Mouse (Mus musculus) midbrain, embryonic 16.5 days (tissue): Measurements from ENCODE around the gene Isg20. TPM values are rescaled to one million over a fixed set of nuclear protein-coding genes. Genes with fewer than 3 reads are reported as not detected.

Experiments used
- ATAC-seq: fragments of 200-750 bp; cut with Nextera tagmentation; 2 replicates; pipeline ENCODE4 v1.8.0; 2017; ENCODE audit warnings: moderate TSS enrichment
- H3K27ac ChIP-seq: fragments of 300-500 bp; sonication (generic); 2 replicates; pipeline ENCODE4 v1.5.1; 2014; ENCODE audit warnings: mild to moderate bottlenecking, low read length, mixed read lengths
- H3K27me3 ChIP-seq: fragments of 300-500 bp; sonication (generic); 2 replicates; pipeline ENCODE4 v1.6.1; 2014; ENCODE audit warnings: low read depth, low read length, mixed read lengths; ENCODE audit not compliant: control insufficient read depth, insufficient read depth
- H3K36me3 ChIP-seq: fragments of 300-500 bp; sonication (generic); 2 replicates; pipeline ENCODE4 v1.6.1; 2014; ENCODE audit warnings: mild to moderate bottlenecking, low read length, moderate library complexity, mixed read lengths; ENCODE audit not compliant: control insufficient read depth, insufficient read depth
- H3K4me1 ChIP-seq: fragments of 300-500 bp; sonication (generic); 2 replicates; pipeline ENCODE4 v1.6.1; 2014; ENCODE audit warnings: mild to moderate bottlenecking, low read length, mixed read lengths; ENCODE audit not compliant: control insufficient read depth, insufficient read depth
- H3K4me2 ChIP-seq: fragments of 300-500 bp; sonication (generic); 2 replicates; pipeline ENCODE4 v1.6.1; 2014; ENCODE audit warnings: mild to moderate bottlenecking, low read length, mixed read lengths
- H3K4me3 ChIP-seq: fragments of 300-500 bp; sonication (generic); 2 replicates; pipeline ENCODE4 v1.5.1; 2014; ENCODE audit warnings: low read depth, mild to moderate bottlenecking, low read length, moderate library complexity, mixed read lengths
- H3K9ac ChIP-seq: fragments of 300-500 bp; sonication (generic); 2 replicates; pipeline ENCODE4 v1.6.1; 2014; ENCODE audit warnings: low read depth, low read length, mixed read lengths
- H3K9me3 ChIP-seq: fragments of 300-500 bp; sonication (generic); replicated peaks from 2 replicates; pipeline ENCODE4 v1.6.1; 2014; ENCODE audit warnings: mild to moderate bottlenecking, low read length, mixed read lengths; ENCODE audit not compliant: control insufficient read depth, poor library complexity, severe bottlenecking
- WGBS: fragments of 180-500 bp; shearing (Covaris S2); extraction: QIAGEN DNeasy Blood & Tissue Kit; methylation state at CpG from one replicate; pipeline ENCODE4 v1.1.7; 2014; 5-methylcytosine and 5-hydroxymethylcytosine counted together
- polyA plus RNA-seq: library from polyadenylated mRNA; unstranded; fragments of >200 nt; fragmentation: Nextera tagmentation; extraction: Ambion mirVana; gene quantifications from 2 replicates; pipeline ENCODE4 v1.2.1, GENCODE M21; 2015

Gene Isg20
- polyA plus RNA-seq, 1 experiment from 2014 or later: 2.7 TPM

DNA sequence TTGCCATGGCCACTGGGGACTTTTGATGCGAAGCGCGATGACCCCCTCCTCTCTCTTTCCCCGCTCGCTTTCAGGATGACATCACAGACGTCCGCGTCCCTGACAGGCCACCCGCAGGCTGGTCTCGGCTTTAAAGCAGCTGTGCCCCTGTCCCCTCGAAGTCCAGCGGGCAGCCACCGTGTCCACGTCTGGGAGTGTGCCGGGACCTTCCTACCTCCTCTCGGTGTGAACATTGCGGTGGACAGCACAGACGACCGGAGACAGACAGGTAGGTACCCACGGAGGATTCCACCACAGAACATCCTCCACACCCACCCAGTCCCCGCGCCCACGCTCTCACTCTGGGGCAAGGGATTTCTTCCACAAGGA, 30.8 kb upstream of the Isg20 start:
- Histone ChIP-seq H3K4me3 (peak overlapping the region; percentile 75), H3K4me1 (peaks cover 38% of the 10 kb centered on the region), H3K4me2 (peak overlapping the region; percentile 61), H3K9ac (peak overlapping the region; percentile 72), H3K27ac (peak overlapping the region; percentile 95), H3K36me3 (no peaks in the 10 kb centered on the region), H3K9me3 (no peaks in the 10 kb centered on the region), H3K27me3 (no peaks in the 10 kb centered on the region)
- ATAC-seq: peak; percentile 77
- WGBS: under 1% methylated on average over 18 of the region's 23 CpGs

DNA sequence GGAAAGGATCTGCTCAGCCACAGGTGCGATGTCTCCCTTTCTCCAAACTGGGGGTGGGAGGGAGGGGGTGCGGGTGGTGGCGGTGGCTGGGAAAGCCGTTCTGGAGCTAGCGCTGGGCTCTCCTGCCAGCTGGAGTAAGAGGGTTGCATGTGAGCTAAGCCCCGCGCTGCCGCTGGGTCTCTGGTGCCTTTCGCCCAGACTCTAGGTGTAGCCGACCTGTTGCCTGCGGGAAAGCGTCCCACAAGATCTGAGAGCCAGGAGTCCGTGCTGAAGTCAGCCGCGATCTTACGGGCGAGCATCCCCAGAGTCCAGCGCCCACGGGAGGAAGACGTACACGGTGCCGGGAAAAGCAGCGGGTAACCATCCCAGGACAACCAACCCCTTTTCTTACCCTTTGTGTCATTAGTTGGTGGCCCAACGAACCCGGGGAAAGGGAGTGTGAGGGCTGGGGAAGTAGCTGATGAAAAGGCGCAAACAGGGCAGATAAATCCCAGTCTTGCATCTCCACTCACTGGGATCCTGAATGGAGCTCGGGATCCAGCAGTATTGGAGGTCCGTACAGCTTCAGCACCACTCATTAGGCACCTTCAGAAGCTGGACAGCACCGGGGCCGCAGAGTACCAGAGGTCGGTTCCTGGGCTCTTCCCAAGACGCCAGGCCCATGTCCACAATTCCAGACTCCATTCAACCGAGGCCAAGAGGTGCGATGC, 30.1 kb upstream of the Isg20 start:
- Histone ChIP-seq H3K4me3 (peak overlapping the region; percentile 75), H3K9ac (peak overlapping the region; percentile 72), H3K27me3 (no peaks in the 10 kb centered on the region), H3K4me2 (peak overlapping the region; percentile 61), H3K4me1 (peaks cover 45% of the 10 kb centered on the region), H3K36me3 (no peaks in the 10 kb centered on the region), H3K27ac (peak overlapping the region; percentile 95), H3K9me3 (no peaks in the 10 kb centered on the region)
- peak; percentile 3; the same call in 1 of the 2 replicates for ATAC-seq
- WGBS: under 1% methylated on average over 34 of the region's 34 CpGs

DNA sequence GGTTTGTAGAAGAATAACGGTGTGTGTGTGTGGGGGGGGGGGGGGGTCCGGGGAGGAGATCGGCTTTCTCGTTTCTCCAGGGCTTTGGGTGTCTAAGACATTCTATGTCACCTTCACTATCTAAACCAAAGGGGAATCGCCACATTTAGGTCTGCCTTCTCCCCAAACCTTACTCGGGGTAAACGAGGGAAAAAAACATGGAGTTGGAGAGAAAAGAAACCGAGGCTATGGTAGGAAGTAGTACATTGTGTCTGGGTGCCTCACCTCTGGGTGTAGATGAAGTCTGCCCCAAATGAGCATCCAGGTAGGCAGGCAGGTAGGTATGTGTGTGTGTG, 29.5 kb upstream of the Isg20 start:
- Histone ChIP-seq H3K9me3 (no peaks in the 10 kb centered on the region), H3K4me3 (peak overlapping the region; percentile 75), H3K4me1 (peaks cover 45% of the 10 kb centered on the region), H3K4me2 (peak overlapping the region; percentile 61), H3K36me3 (no peaks in the 10 kb centered on the region), H3K27me3 (no peaks in the 10 kb centered on the region), H3K27ac (peak overlapping the region; percentile 95), H3K9ac (peak overlapping the region; percentile 72)
- ATAC-seq: no peak
- 1% methylated on average over 8 of the region's 8 CpGs for WGBS

DNA sequence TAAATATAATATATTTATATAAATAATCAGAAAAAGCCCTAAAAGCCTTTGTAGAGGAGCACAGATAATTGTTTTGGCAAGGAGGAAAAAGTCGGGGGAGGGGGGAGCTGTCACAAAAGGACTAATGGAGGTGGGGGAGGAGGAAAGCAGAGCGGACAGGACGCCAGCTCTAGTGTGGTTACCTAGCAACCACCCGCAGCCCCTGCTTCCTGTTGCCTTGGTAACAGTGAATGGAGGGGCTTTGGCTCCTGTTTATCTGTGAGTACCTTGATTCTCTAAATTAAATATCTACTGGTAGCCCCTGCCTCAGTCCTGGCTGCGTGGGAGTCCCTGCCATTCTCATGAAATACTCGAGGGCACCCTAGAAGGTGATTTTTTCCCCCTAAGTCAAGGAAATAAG, 29.1 kb upstream of the Isg20 start:
- H3K27me3 ChIP-seq: no peaks in the 10 kb centered on the region
- 4% methylated on average over 6 of the region's 6 CpGs for WGBS
- peak overlapping the region; percentile 61 for H3K4me2 ChIP-seq
- ATAC-seq: peak; percentile 63
- peak overlapping the region; percentile 67 for H3K9ac ChIP-seq
- peak overlapping the region; percentile 75 for H3K4me3 ChIP-seq
- H3K36me3 ChIP-seq: no peaks in the 10 kb centered on the region
- no peaks in the 10 kb centered on the region for H3K9me3 ChIP-seq
- peak overlapping the region; percentile 95 for H3K27ac ChIP-seq
- H3K4me1 ChIP-seq: peaks cover 45% of the 10 kb centered on the region

DNA sequence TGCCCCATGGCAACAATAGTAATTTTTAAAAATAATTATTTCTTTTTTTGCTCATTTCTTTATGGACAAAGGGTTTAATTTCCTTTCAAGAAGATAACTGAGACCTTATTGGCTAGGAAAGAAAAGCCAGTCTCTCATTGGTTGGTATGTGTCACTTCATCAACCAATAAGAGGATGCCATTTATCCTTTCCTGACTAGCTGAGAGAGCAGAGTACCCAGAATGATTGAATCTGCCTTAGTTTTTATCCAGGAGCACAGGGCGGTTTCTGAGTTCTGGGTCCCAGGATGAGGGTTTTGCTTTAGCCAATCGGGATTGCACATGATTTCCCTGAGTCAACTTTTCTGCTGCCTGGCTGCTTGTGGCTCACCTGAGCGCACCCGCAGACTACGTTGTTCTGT, 27.8 kb upstream of the Isg20 start:
- Histone ChIP-seq H3K9me3 (no peaks in the 10 kb centered on the region), H3K9ac (no peak overlapping the region), H3K4me2 (peak overlapping the region; percentile 61), H3K27me3 (no peaks in the 10 kb centered on the region), H3K36me3 (no peaks in the 10 kb centered on the region), H3K4me3 (peak overlapping the region; percentile 22), H3K4me1 (peaks cover 46% of the 10 kb centered on the region), H3K27ac (peak overlapping the region; percentile 67)
- WGBS: 66% methylated on average over 5 of the region's 5 CpGs
- no peak for ATAC-seq

DNA sequence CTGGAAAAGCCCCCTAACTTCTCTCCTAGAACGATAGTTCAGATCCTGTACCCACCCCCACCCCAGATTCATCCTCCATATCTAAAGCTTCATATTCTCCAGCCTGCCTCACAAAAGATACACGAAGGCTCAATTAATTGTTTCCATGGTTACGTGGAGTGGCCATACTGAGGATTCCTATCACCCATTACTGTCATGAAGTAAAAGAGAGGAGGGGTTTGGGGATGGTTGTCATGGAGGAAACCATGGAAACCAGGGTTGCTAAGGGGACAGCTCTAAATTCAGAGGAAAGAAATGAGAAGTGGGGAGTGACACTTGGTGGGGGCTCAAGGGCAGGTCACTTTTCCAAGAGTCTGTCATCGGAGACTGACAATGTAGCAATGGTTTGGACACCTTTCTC, 26.7 kb upstream of the Isg20 start:
- Histone ChIP-seq H3K4me3 (peak overlapping the region; percentile 22), H3K27me3 (no peaks in the 10 kb centered on the region), H3K9me3 (no peaks in the 10 kb centered on the region), H3K27ac (peak overlapping the region; percentile 67), H3K36me3 (no peaks in the 10 kb centered on the region), H3K4me2 (peak overlapping the region; percentile 61), H3K4me1 (peaks cover 42% of the 10 kb centered on the region), H3K9ac (0 out of 2 replicates have a peak overlapping the region, but pooled peaks have one; percentile 4)
- ATAC-seq: no peak
- WGBS: 19% methylated on average over 4 of the region's 4 CpGs

DNA sequence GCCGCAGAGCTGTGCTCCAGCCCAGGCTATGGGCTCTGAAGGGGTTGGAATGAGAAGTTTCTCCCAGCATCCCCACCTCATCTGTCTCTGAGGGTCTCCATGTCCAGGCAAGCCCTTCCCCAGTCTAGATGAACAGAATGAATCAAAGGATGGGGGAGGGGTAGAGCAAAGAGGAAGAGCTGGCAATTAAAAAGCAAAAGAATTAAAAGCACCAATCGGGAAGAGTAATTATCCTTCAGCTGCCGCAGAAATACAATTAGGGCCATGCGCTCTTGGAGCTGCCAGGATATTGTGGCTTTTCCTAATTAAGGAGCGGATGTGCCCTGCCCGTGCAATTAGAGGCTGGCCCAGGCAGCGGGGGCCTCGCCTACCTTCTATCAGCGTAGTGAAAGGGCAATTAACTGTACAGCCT, 25.8 kb upstream of the Isg20 start:
- peak overlapping the region; percentile 61 for H3K4me2 ChIP-seq
- H3K4me1 ChIP-seq: peaks cover 38% of the 10 kb centered on the region
- peak overlapping the region; percentile 47; the same call in 1 of the 2 replicates for H3K9ac ChIP-seq
- peak overlapping the region; percentile 22 for H3K4me3 ChIP-seq
- H3K27ac ChIP-seq: peak overlapping the region; percentile 67
- H3K9me3 ChIP-seq: no peaks in the 10 kb centered on the region
- WGBS: 27% methylated on average over 9 of the region's 9 CpGs
- no peaks in the 10 kb centered on the region for H3K36me3 ChIP-seq
- no peak for ATAC-seq
- H3K27me3 ChIP-seq: no peaks in the 10 kb centered on the region

DNA sequence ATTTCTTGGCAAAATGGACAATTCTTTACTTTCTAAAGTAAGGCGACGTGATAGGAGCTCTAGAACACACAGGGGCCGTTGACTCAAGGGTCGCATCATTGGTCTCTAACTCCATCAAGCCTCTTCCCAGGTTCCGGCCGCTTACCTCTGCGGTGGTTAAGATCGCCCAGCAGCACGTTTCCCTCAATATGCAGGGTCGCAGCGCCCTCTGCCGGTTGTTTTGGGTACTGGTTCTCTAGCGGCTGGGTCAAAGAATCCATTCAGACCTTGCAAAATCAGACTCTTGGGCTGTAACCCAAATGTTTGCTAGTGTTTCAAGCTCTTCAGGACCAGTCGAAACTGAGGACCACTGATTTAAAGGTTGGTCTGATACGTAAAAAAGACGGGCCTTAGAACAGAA, 22.6 kb upstream of the Isg20 start:
- Histone ChIP-seq H3K4me3 (no peak overlapping the region), H3K27me3 (no peaks in the 10 kb centered on the region), H3K9ac (no peak overlapping the region), H3K4me1 (peaks cover 31% of the 10 kb centered on the region), H3K36me3 (no peaks in the 10 kb centered on the region), H3K4me2 (no peak overlapping the region), H3K9me3 (no peaks in the 10 kb centered on the region), H3K27ac (no peak overlapping the region)
- whole genome bisulfite sequencing: 2% methylated on average over 16 of the region's 16 CpGs
- ATAC-seq: no peak

DNA sequence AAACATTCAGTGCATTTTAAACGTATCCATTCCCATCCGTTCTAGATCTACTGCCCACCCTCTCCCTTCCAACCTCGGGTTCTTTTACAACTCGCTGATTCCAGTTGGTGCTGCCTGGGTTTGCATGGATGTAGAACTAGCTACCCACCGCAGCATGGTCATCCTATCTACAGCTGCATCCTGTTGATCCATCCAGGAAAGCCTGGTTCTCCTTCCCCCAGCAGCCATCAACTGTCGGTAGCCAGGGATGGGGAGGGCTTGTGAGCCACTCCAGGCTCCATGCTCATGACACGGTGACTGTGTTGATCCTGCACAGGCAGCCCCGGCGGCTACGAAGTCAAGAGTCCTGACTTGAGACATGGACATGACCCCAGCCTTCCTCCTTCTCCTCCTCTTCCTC, 19.3 kb upstream of the Isg20 start:
- no peak for ATAC-seq
- Histone ChIP-seq H3K27me3 (no peaks in the 10 kb centered on the region), H3K9me3 (no peaks in the 10 kb centered on the region), H3K4me1 (peaks cover 20% of the 10 kb centered on the region), H3K9ac (no peak overlapping the region), H3K4me2 (no peak overlapping the region), H3K36me3 (no peaks in the 10 kb centered on the region), H3K27ac (no peak overlapping the region), H3K4me3 (no peak overlapping the region)
- WGBS: 89% methylated on average over 10 of the region's 10 CpGs
